11 mouse cellular contexts compared by ENCODE assay signal in the genomic region with DNA sequence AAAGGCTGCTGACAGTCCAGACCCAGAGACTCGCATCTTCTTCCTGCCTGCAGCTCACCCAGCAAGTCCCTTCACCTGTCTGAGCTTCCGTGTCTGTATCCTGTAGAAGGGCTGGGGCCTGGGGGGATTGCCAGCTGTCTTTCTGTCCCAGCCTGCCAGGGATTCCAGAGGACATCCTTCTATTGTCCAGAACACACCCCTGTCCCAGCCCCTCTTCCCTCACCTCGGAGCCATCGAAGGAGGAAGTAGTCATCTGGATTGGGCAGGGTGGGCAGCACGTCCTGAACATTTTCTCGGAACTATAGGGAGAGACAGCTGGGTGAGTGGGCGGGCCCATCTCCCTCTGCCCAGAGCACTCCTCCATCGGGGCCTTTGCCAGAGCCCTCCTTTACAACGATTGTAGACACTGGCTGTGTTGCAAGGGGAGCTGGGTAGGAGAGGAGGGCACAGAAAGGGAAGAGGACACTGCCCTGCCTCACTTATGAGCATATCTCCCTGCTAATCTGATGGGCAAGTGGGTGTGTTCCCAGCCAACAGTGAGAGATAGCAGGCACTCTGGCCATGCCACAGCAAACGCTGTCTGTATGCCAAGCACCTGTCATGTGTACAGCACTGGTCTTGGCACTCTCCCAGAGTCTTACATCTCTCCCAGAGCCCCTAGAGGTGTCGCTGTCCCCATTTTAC. TPM values are rescaled to one million over a fixed set of nuclear protein-coding genes. Genes with fewer than 3 reads are reported as not detected.
DNase-seq lines count a peak whose midpoint lies in the region; ATAC-seq lines count a peak whose summit lies in the region.
"Had no signal": no experiment of that assay in that cellular context is flagged by ENCODE, and none has a peak within 500 bp of the region (broad histone marks: within the 10 kb centered on the region; RNA-seq: fewer than 3 reads in every experiment).

No protein-coding gene starts in this region.

- H3K4me2 ChIP-seq in midbrain, embryonic 16.5 days (ENCODE audit: low read length): peak overlapping the region; percentile 12; the same call in 1 of the 2 replicates
- H3K4me2 ChIP-seq: midbrain, embryonic 12.5 days had no signal

- H3K9me3 ChIP-seq in midbrain, embryonic 16.5 days (replicated peaks; ENCODE audit: control insufficient read depth, low read length, poor library complexity, severe bottlenecking): no peaks in the 10 kb centered on the region
- no peaks in the 10 kb centered on the region for H3K9me3 ChIP-seq in midbrain, embryonic 10.5 days (replicated peaks)
- H3K9me3 ChIP-seq: midbrain, embryonic 12.5 days had no signal

- DNase-seq in heart, adult 11 months: peak; percentile 91
- DNase-seq in heart, postnatal 4 days: no peak
- no peak for DNase-seq in midbrain, embryonic 10.5 days (ENCODE audit: low spot score)
- peak; percentile 32 to 40 for DNase-seq in layer of hippocampus, postnatal 25 days (ENCODE audit: extremely low spot score in 1 of 2, low spot score in 1 of 2)
- peak; percentile 59 for DNase-seq in right cerebral cortex, postnatal 14 days
- no peak for DNase-seq in cerebellum, postnatal 36 days
- DNase-seq in yolk sac, embryonic 10.5 days (ENCODE audit: low spot score): no peak
- DNase-seq: gastrocnemius, postnatal 14 days had no signal

- WGBS in midbrain, embryonic 16.5 days: 69% methylated on average over 11 of the region's 11 CpGs
- WGBS in midbrain, embryonic 10.5 days: 73% methylated on average over 11 of the region's 11 CpGs

- no peak overlapping the region for H3K27ac ChIP-seq in midbrain, embryonic 16.5 days (ENCODE audit: low read length)
- H3K27ac ChIP-seq in midbrain, embryonic 10.5 days (replicated peaks): no peak overlapping the region
- H3K27ac ChIP-seq: midbrain, embryonic 12.5 days had no signal

- no peaks in the 10 kb centered on the region for H3K36me3 ChIP-seq in midbrain, embryonic 16.5 days (ENCODE audit: control insufficient read depth, insufficient read depth, low read length)
- no peaks in the 10 kb centered on the region for H3K36me3 ChIP-seq in midbrain, embryonic 10.5 days
- H3K36me3 ChIP-seq: midbrain, embryonic 12.5 days had no signal

- peaks cover 7% of the 10 kb centered on the region; the same call in 1 of the 2 replicates for H3K4me1 ChIP-seq in midbrain, embryonic 16.5 days (ENCODE audit: control insufficient read depth, insufficient read depth, low read length)
- peaks cover 20% of the 10 kb centered on the region for H3K4me1 ChIP-seq in midbrain, embryonic 10.5 days

- H3K4me3 ChIP-seq in midbrain, embryonic 16.5 days (ENCODE audit: low read depth, low read length): no peak overlapping the region
- no peak overlapping the region for H3K4me3 ChIP-seq in midbrain, embryonic 10.5 days
- H3K4me3 ChIP-seq: midbrain, embryonic 12.5 days had no signal

- no peak for ATAC-seq in midbrain, embryonic 16.5 days
- ATAC-seq: CD4-positive, CD25-positive, alpha-beta regulatory T cell, adult 4 months had no signal

- H3K27me3 ChIP-seq in midbrain, embryonic 16.5 days (ENCODE audit: control insufficient read depth, insufficient read depth, low read depth, low read length): 0 out of 2 replicates have a peak, but pooled peaks cover 3% of the 10 kb centered on the region
- peaks cover 56% of the 10 kb centered on the region for H3K27me3 ChIP-seq in midbrain, embryonic 10.5 days (ENCODE audit: low read depth, poor library complexity, severe bottlenecking)

- H3K9ac ChIP-seq in midbrain, embryonic 16.5 days (ENCODE audit: low read depth, low read length): no peak overlapping the region

RNA-seq across cellular contexts. Expression of a gene that starts 6.6 kb away (rescaled TPM):
- total RNA-seq in heart, postnatal 4 days (2021): 1 to 10 TPM in 1 of 2 experiments, under 1 TPM in 1; 0.91 to 1.1 TPM
- 4.2 and 4.8 TPM in 2 replicates for polyA plus RNA-seq in midbrain, embryonic 16.5 days (2015; fragmentation: Nextera tagmentation; extraction: Ambion mirVana)
- 2.2 and 2.9 TPM in 2 replicates for polyA plus RNA-seq in midbrain, embryonic 10.5 days (2016; fragmentation: Nextera tagmentation; extraction: Ambion mirVana)
- 10 to 100 TPM; 57.2 to 59.4 TPM for total RNA-seq in layer of hippocampus, postnatal 25 days (2021)

RNA-seq across cellular contexts. Expression of a gene that starts 18.4 kb away (rescaled TPM):
- 10 to 100 TPM; 17.5 to 18.3 TPM for total RNA-seq in heart, postnatal 4 days (2021)
- 52.0 and 53.6 TPM in 2 replicates for polyA plus RNA-seq in midbrain, embryonic 16.5 days (2015; fragmentation: Nextera tagmentation; extraction: Ambion mirVana)
- polyA plus RNA-seq in midbrain, embryonic 10.5 days (2016; fragmentation: Nextera tagmentation; extraction: Ambion mirVana): 21.3 and 29.3 TPM in 2 replicates
- total RNA-seq in layer of hippocampus, postnatal 25 days (2021): 10 to 100 TPM; 31.1 to 31.2 TPM

RNA-seq across cellular contexts. Expression of a gene that starts 21.4 kb away (rescaled TPM):
- 10 to 100 TPM; 46.3 to 52.0 TPM for total RNA-seq in heart, postnatal 4 days (2021)
- polyA plus RNA-seq in midbrain, embryonic 16.5 days (2015; fragmentation: Nextera tagmentation; extraction: Ambion mirVana): 12.8 and 14.4 TPM in 2 replicates
- polyA plus RNA-seq in midbrain, embryonic 10.5 days (2016; fragmentation: Nextera tagmentation; extraction: Ambion mirVana): 8.1 and 10.3 TPM in 2 replicates
- total RNA-seq in layer of hippocampus, postnatal 25 days (2021): 100 to 1,000 TPM; 109 to 126 TPM

RNA-seq across cellular contexts. Expression of a gene that starts 43.5 kb away (rescaled TPM):
- total RNA-seq in heart, postnatal 4 days (2021): 1 to 10 TPM; 5.8 to 6.5 TPM
- polyA plus RNA-seq in midbrain, embryonic 16.5 days (2015; fragmentation: Nextera tagmentation; extraction: Ambion mirVana): 9.1 and 10.9 TPM in 2 replicates
- polyA plus RNA-seq in midbrain, embryonic 10.5 days (2016; fragmentation: Nextera tagmentation; extraction: Ambion mirVana): 6.9 and 8.3 TPM in 2 replicates
- 10 to 100 TPM; 10.7 to 10.9 TPM for total RNA-seq in layer of hippocampus, postnatal 25 days (2021)

RNA-seq across cellular contexts. Expression of a gene that starts 43.5 kb away (rescaled TPM):
- 10 to 100 TPM; 56.6 to 56.9 TPM for total RNA-seq in heart, postnatal 4 days (2021)
- 53.8 and 54.0 TPM in 2 replicates for polyA plus RNA-seq in midbrain, embryonic 16.5 days (2015; fragmentation: Nextera tagmentation; extraction: Ambion mirVana)
- 95.2 and 97.1 TPM in 2 replicates for polyA plus RNA-seq in midbrain, embryonic 10.5 days (2016; fragmentation: Nextera tagmentation; extraction: Ambion mirVana)
- 10 to 100 TPM; 68.8 to 69.2 TPM for total RNA-seq in layer of hippocampus, postnatal 25 days (2021)

Comparison
In these comparisons a context has a peak if more than half of its experiments do, and no peak if none do; other contexts are left out.
1. DNase-seq: peak in heart, adult 11 months (single experiment), layer of hippocampus, postnatal 25 days (2 of 2) and right cerebral cortex, postnatal 14 days (single experiment); none in heart, postnatal 4 days (single experiment), midbrain, embryonic 10.5 days (single experiment), cerebellum, postnatal 36 days (0 of 2) and yolk sac, embryonic 10.5 days (single experiment).
2. RNA of a gene that starts 6.6 kb away (total RNA-seq): 57.2 to 59.4 TPM in layer of hippocampus, postnatal 25 days; 0.91 to 1.1 TPM in heart, postnatal 4 days; every median in the first group is over 10 times any median in the second.